In the genomic region with DNA sequence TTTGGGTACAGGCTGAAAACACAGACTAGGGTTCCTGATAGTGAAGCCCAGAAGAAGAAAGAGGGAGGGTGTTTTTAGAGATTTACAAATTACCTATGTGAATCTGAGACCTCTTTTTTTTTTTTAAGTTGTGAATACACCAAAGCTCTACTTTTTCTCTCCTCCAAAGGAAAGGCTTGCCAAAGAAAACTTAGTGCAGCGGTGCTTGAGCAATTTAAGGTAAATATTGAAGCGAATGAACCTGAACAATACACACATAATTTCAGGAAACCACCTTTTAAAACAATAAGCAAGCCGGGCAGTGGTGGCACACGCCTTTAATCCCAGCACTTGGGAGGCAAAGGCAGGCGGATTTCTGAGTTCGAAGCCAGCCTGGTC, we compare ENCODE assay signal across 8 mouse cellular contexts. TPM values are rescaled to one million over a fixed set of nuclear protein-coding genes. Genes with fewer than 3 reads are reported as not detected.
DNase-seq lines count a peak whose midpoint lies in the region; ATAC-seq and TF ChIP-seq lines count a peak whose summit lies in the region.

No protein-coding gene starts in this region.

- DNase-seq in layer of hippocampus, adult 2 months (ENCODE audit: low spot score in 2 of 2) = no peak
- no peak for DNase-seq in layer of hippocampus, adult 8-10 months (ENCODE audit: low spot score in 2 of 2)
- no peak for DNase-seq in midbrain, postnatal 0 days (ENCODE audit: low spot score)
- DNase-seq in spleen, adult 18-20 months = no peak
- no peak for DNase-seq in adrenal gland, adult (ENCODE audit: inconsistent age in 2 of 2, low spot score in 1 of 2)
- no peak for DNase-seq in adrenal gland, postnatal 4 days (ENCODE audit: low spot score in 2 of 2)

- 15% methylated on average over 6 of the region's 6 CpGs for WGBS in embryonic facial prominence, embryonic 13.5 days
- 16% methylated on average over 6 of the region's 6 CpGs for WGBS in intestine, embryonic 15.5 days
- 13% methylated on average over 6 of the region's 6 CpGs for whole genome bisulfite sequencing in midbrain, postnatal 0 days

- peak overlapping the region; percentile 83 for H3K27ac ChIP-seq in layer of hippocampus, adult 2 months
- peak overlapping the region; percentile 97 for H3K27ac ChIP-seq in embryonic facial prominence, embryonic 13.5 days
- peak overlapping the region; percentile 98 for H3K27ac ChIP-seq in intestine, embryonic 15.5 days
- peak overlapping the region; percentile 80; the same call in 1 of the 2 replicates for H3K27ac ChIP-seq in midbrain, postnatal 0 days (ENCODE audit: low read depth, low read length)

- peak overlapping the region; percentile 99 for H3K9ac ChIP-seq in embryonic facial prominence, embryonic 13.5 days
- H3K9ac ChIP-seq in intestine, embryonic 15.5 days = peak overlapping the region; percentile 99
- no peak overlapping the region for H3K9ac ChIP-seq in midbrain, postnatal 0 days (replicated peaks; ENCODE audit: low read length, poor library complexity, severe bottlenecking)

- H3K4me3 ChIP-seq in layer of hippocampus, adult 2 months = peak overlapping the region; percentile 53
- peak overlapping the region; percentile 77 for H3K4me3 ChIP-seq in embryonic facial prominence, embryonic 13.5 days
- H3K4me3 ChIP-seq in intestine, embryonic 15.5 days (replicated peaks) = peak overlapping the region; percentile 96
- peak overlapping the region; percentile 98 for H3K4me3 ChIP-seq in midbrain, postnatal 0 days (ENCODE audit: low read depth, low read length)

- no peaks in the 10 kb centered on the region; the same call in 1 of the 2 replicates for H3K27me3 ChIP-seq in embryonic facial prominence, embryonic 13.5 days
- no peaks in the 10 kb centered on the region for H3K27me3 ChIP-seq in intestine, embryonic 15.5 days (replicated peaks)
- no peaks in the 10 kb centered on the region for H3K27me3 ChIP-seq in midbrain, postnatal 0 days (ENCODE audit: insufficient read depth, low read length)

- peak overlapping the region; percentile 68 for H3K4me2 ChIP-seq in embryonic facial prominence, embryonic 13.5 days
- H3K4me2 ChIP-seq in intestine, embryonic 15.5 days (replicated peaks) = peak overlapping the region; percentile 58
- H3K4me2 ChIP-seq in midbrain, postnatal 0 days (ENCODE audit: low read depth, low read length, poor library complexity, severe bottlenecking) = peak overlapping the region; percentile 59

- ATAC-seq in embryonic facial prominence, embryonic 13.5 days (ENCODE audit: insufficient number of reproducible peaks, insufficient read depth, low FRiP score, low TSS enrichment, low read depth) = no peak
- ATAC-seq in intestine, embryonic 15.5 days = no peak
- ATAC-seq in midbrain, postnatal 0 days (ENCODE audit: low FRiP score) = no peak

- TF ChIP-seq CTCF in layer of hippocampus, adult 2 months (conservative IDR thresholded peaks at IDR 0.05) = no peak
- TF ChIP-seq CTCF in midbrain, postnatal 0 days (IDR thresholded peaks at IDR 0.05) = no peak

- peaks cover 24% of the 10 kb centered on the region for H3K4me1 ChIP-seq in embryonic facial prominence, embryonic 13.5 days
- H3K4me1 ChIP-seq in intestine, embryonic 15.5 days (replicated peaks) = peaks cover 12% of the 10 kb centered on the region
- H3K4me1 ChIP-seq in midbrain, postnatal 0 days (ENCODE audit: insufficient read depth, low read length) = peaks cover 5% of the 10 kb centered on the region; the same call in 1 of the 2 replicates

- H3K9me3 ChIP-seq in embryonic facial prominence, embryonic 13.5 days = no peaks in the 10 kb centered on the region
- H3K9me3 ChIP-seq in intestine, embryonic 15.5 days = no peaks in the 10 kb centered on the region
- H3K9me3 ChIP-seq in midbrain, postnatal 0 days (ENCODE audit: low read length) = no peaks in the 10 kb centered on the region

- peaks cover 12% of the 10 kb centered on the region; the same call in 1 of the 2 replicates for H3K36me3 ChIP-seq in embryonic facial prominence, embryonic 13.5 days
- peaks cover 3% of the 10 kb centered on the region; the same call in 1 of the 2 replicates for H3K36me3 ChIP-seq in intestine, embryonic 15.5 days
- H3K36me3 ChIP-seq in midbrain, postnatal 0 days (ENCODE audit: insufficient read depth, low read length) = no peaks in the 10 kb centered on the region

RNA-seq across cellular contexts. Expression of gene Pds5a, which starts 0.7 kb away (rescaled TPM):
- 10 to 100 TPM; 79.5 to 84.3 TPM for total RNA-seq in layer of hippocampus, adult 2 months (2021)
- 100 to 1,000 TPM in 1 of 4 experiments, 10 to 100 TPM in 3; 77.7 to 101 (median 85.5) TPM for total RNA-seq in layer of hippocampus, adult 8-10 months (2022)
- polyA plus RNA-seq in embryonic facial prominence, embryonic 13.5 days (2015; fragmentation: Nextera tagmentation; extraction: Ambion mirVana) = 80.2 and 89.0 TPM in 2 replicates
- polyA plus RNA-seq in intestine, embryonic 15.5 days (2015; fragmentation: Nextera tagmentation; extraction: Ambion mirVana) = 50.2 and 54.9 TPM in 2 replicates
- total RNA-seq in midbrain, postnatal 0 days (2014; rRNA removed) = 66.5 and 78.7 TPM in 2 replicates
- 16.5 and 21.2 TPM in 2 replicates for polyA plus RNA-seq in midbrain, postnatal 0 days (2015; fragmentation: Nextera tagmentation; extraction: Ambion mirVana)
- 100 to 1,000 TPM; 120 to 134 TPM for total RNA-seq in adrenal gland, postnatal 4 days (2021)
